Mouse (Mus musculus): ENCODE results near the gene Kif13a.
A peak's percentile ranks its signal among the peaks of the same experiment; 100 is the strongest.

Kif13a gene

GRCm38 (mm10) chr13:46776636-46777305 is 152.9 kb downstream of the Kif13a start:
- DNase-seq (ENCODE audit: low spot score), result peak; percentile 27

- DNase-seq (ENCODE audit: low spot score), result no peak
Measured at GRCm38 (mm10) chr13:46774998-46775397, 154.7 kb downstream of the Kif13a start.

GRCm38 (mm10) chr13:46772581-46772980 is 157.1 kb downstream of the Kif13a start:
- DNase-seq (ENCODE audit: low spot score), result no peak

GRCm38 (mm10) chr13:46765361-46765760 is 164.3 kb downstream of the Kif13a start:
- no peak for DNase-seq (ENCODE audit: low spot score)

GRCm38 (mm10) chr13:46763210-46763609 is 166.5 kb downstream of the Kif13a start:
- no peak for DNase-seq (ENCODE audit: low spot score)

- no peak for DNase-seq (ENCODE audit: low spot score)
Measured at GRCm38 (mm10) chr13:46760921-46761320, 168.7 kb downstream of the Kif13a start.

GRCm38 (mm10) chr13:46759281-46759809 is 170.3 kb downstream of the Kif13a start:
- no peak for DNase-seq (ENCODE audit: low spot score)

- no peak for DNase-seq (ENCODE audit: low spot score)
Measured at GRCm38 (mm10) chr13:46758627-46759026, 171.0 kb downstream of the Kif13a start.

GRCm38 (mm10) chr13:46757946-46758345 is 171.7 kb downstream of the Kif13a start:
- no peak for DNase-seq (ENCODE audit: low spot score)

- no peak for DNase-seq (ENCODE audit: low spot score)
Measured at GRCm38 (mm10) chr13:46753294-46753693, 176.4 kb downstream of the Kif13a start.

GRCm38 (mm10) chr13:46752566-46753229 is 177.0 kb downstream of the Kif13a start:
- DNase-seq (ENCODE audit: low spot score), result no peak

GRCm38 (mm10) chr13:46748138-46748873 is 181.4 kb downstream of the Kif13a start:
- no peak for DNase-seq (ENCODE audit: low spot score)

GRCm38 (mm10) chr13:46743821-46744220 is 185.8 kb downstream of the Kif13a start:
- DNase-seq (ENCODE audit: low spot score), result no peak

- DNase-seq (ENCODE audit: low spot score), result no peak
Measured at GRCm38 (mm10) chr13:46742367-46742766, 187.3 kb downstream of the Kif13a start.

GRCm38 (mm10) chr13:46739426-46739825 is 190.2 kb downstream of the Kif13a start:
- no peak for DNase-seq (ENCODE audit: low spot score)

GRCm38 (mm10) chr13:46737482-46737881 is 192.2 kb downstream of the Kif13a start:
- no peak for DNase-seq (ENCODE audit: low spot score)

- DNase-seq (ENCODE audit: low spot score), result no peak
Measured at GRCm38 (mm10) chr13:46736479-46736865, 193.2 kb downstream of the Kif13a start.

GRCm38 (mm10) chr13:46735808-46736478 is 193.7 kb downstream of the Kif13a start:
- DNase-seq (ENCODE audit: low spot score), result peak; percentile 35

GRCm38 (mm10) chr13:46735219-46735807 is 194.4 kb downstream of the Kif13a start:
- DNase-seq (ENCODE audit: low spot score), result no peak

GRCm38 (mm10) chr13:46729998-46730397 is 199.7 kb downstream of the Kif13a start:
- no peak for DNase-seq (ENCODE audit: low spot score)

- DNase-seq (ENCODE audit: low spot score), result no peak
Measured at GRCm38 (mm10) chr13:46728411-46728810, 201.3 kb downstream of the Kif13a start.

- DNase-seq (ENCODE audit: low spot score), result peak; percentile 100
Measured at GRCm38 (mm10) chr13:46727837-46728268, 201.8 kb downstream of the Kif13a start, which contains the start of gene Nup153. Gene Nup153, minus strand, starts transcription at chr13:46727940.

Measured in urinary bladder, postnatal 25 days (tissue).